Mouse (Mus musculus) heart, adult 2 months (tissue): Measurements from ENCODE around the gene Lig4. TPM values are rescaled to one million over a fixed set of nuclear protein-coding genes. Genes with fewer than 3 reads are reported as not detected.

Source experiments
- DNase-seq, 2 experiments: peaks; one replicate each; pipeline ENCODE4 v3.0.0; 2021
- H3K27ac ChIP-seq: fragments of 200-600 bp; 2 replicates; pipeline ENCODE4 v1.8.1; 2022
- H3K27me3 ChIP-seq: fragments of 200-500 bp; 2 replicates; pipeline ENCODE4 v1.6.1; 2012; ENCODE audit warnings: mild to moderate bottlenecking, low read length, inconsistent platforms, mixed read lengths; ENCODE audit not compliant: control insufficient read depth, insufficient read depth
- H3K36me3 ChIP-seq: fragments of 200-500 bp; 2 replicates; pipeline ENCODE4 v1.6.1; 2012; ENCODE audit warnings: low read length, inconsistent platforms; ENCODE audit not compliant: control insufficient read depth, insufficient read depth
- H3K4me1 ChIP-seq: fragments of 200-500 bp; 2 replicates; pipeline ENCODE4 v1.6.1; 2011; ENCODE audit warnings: low read length; ENCODE audit not compliant: control insufficient read depth, insufficient read depth
- H3K4me3 ChIP-seq: fragments of 200-600 bp; 2 replicates; pipeline ENCODE4 v1.8.1; 2022
- H3K79me2 ChIP-seq: fragments of 200-500 bp; replicated peaks from 2 replicates; pipeline ENCODE4 v1.6.1; 2012; ENCODE audit warnings: mild to moderate bottlenecking, inconsistent platforms, low read length, moderate library complexity, mixed read lengths; ENCODE audit not compliant: control insufficient read depth, insufficient read depth
- H3K9ac ChIP-seq: fragments of 200-500 bp; 2 replicates; pipeline ENCODE4 v1.6.1; 2012; ENCODE audit warnings: low read depth, mild to moderate bottlenecking, control low read depth, inconsistent platforms, low read length, mixed read lengths
- CTCF ChIP-seq: fragments of 200-600 bp; IDR thresholded peaks from 2 replicates; pipeline ENCODE4 v1.8.1; 2022; ENCODE audit warnings: antibody characterized with exemption, mild to moderate bottlenecking, moderate library complexity
- EP300 ChIP-seq: fragments of 200-500 bp; IDR thresholded peaks from 2 replicates; pipeline ENCODE4 v1.6.1; 2011; ENCODE audit warnings: low read depth, low read length, control low read depth; ENCODE audit not compliant: insufficient read depth
- POLR2A ChIP-seq: fragments of 200-500 bp; IDR thresholded peaks from 2 replicates; pipeline ENCODE4 v1.6.1; 2011; ENCODE audit warnings: mild to moderate bottlenecking, low read depth, low read length, control low read depth; ENCODE audit not compliant: insufficient read depth
- WGBS: fragments of 180-500 bp; shearing (Covaris S2); methylation state at CpG from one replicate; pipeline ENCODE4 v1.1.7; 2018; 5-methylcytosine and 5-hydroxymethylcytosine counted together
- intact Hi-C: fragments of 180-260 bp; cut with DNase I; formaldehyde crosslinking; loops from one replicate; pipeline ENCODE4 v1.15.1; 2025
- long read RNA-seq: library from polyadenylated mRNA; stranded (forward); transcript quantifications from one replicate; pipeline ENCODE4 v2.0.0, GENCODE M21; 2021
- polyA plus RNA-seq: library from polyadenylated mRNA; depleted of rRNA; stranded (reverse); fragments of >200 nt; gene quantifications from 2 replicates; pipeline ENCODE4 v1.2.3, GENCODE M21; 2012; rRNA removed
- total RNA-seq, 2 experiments: library from RNA; stranded (reverse); gene quantifications; 2 replicates each; pipeline ENCODE4 v1.2.3; 2021

The Lig4 gene
- 1 to 10 TPM; 4.7 to 5.3 TPM for total RNA-seq
- 1.5 and 3.0 TPM in 2 replicates for polyA plus RNA-seq
- long read RNA-seq, full-length matches to known transcripts, result 1 of 4 reads
- long read RNA-seq, partial matches to known transcripts, result 0 of 4 reads
- long read RNA-seq, other reads (novel, unspliced or antisense), result 3 of 4 reads

DNA sequence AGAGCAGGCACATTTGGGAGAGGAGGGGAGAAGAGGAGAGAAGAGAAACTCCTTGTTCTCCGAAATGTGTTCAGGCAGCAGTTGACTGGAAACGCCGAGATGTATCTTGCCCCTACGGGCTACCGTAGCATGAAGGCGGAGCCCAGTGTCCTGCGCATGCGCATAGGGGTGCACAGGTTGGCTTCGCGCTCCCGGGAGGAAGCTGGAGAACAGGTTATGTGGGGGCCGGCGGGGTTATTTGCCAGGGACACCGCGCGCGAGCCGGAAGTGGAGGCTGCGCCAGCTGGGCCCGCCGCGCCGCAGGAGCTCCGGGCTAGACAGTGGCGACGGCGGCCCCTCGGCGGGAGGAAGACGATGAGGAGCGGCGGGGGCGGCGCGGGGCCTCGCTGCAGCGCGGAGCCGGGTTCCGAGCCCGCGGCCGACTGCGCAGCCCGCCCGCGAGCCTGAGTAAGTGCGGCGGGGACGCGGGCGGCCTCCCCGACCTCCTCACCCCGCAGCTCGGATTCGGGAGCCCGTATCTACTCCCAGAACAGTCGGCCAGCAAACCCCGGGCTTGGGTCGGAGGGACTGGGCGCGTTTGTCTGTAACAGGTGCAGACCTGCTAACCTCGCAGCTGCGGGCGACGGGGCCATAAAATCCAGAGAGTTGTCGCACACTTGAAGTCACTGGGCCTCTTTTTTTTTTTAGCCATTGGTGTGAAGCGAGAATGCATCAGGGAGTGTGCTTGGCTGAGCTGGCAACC is at the start of gene Lig4, which contains the start of gene Abhd13:
Lig4 (minus strand) TSS at position 114 of the 742 bp plus-strand sequence.
Abhd13 (plus strand) TSS at position 135 of the 742 bp plus-strand sequence.
- H3K27ac ChIP-seq, result peak within 1 kb of the TSS; percentile 90
- TF ChIP-seq CTCF (no peak), EP300 (peak; percentile 76; the same call in 1 of the 2 replicates), POLR2A (peak; percentile 68)
- DNase-seq, result peak; percentile 98 to 100
- H3K9ac ChIP-seq, result peak within 1 kb of the TSS; percentile 89
- H3K79me2 ChIP-seq, result peaks cover 2% of the 10 kb centered on the region
- H3K4me3 ChIP-seq, result peak within 1 kb of the TSS; percentile 82
- peaks cover 8% of the 10 kb centered on the region for H3K4me1 ChIP-seq
- WGBS, result under 1% methylated on average over 68 of the region's 68 CpGs
- peaks cover 4% of the 10 kb centered on the region; the same call in 1 of the 2 replicates for H3K36me3 ChIP-seq
- intact Hi-C loops, result loop anchor here (5.0 kb wide), 3 partner anchors 65 to 410 kb away; no protein-coding TSS in a partner anchor
- no peaks in the 10 kb centered on the region for H3K27me3 ChIP-seq

DNA sequence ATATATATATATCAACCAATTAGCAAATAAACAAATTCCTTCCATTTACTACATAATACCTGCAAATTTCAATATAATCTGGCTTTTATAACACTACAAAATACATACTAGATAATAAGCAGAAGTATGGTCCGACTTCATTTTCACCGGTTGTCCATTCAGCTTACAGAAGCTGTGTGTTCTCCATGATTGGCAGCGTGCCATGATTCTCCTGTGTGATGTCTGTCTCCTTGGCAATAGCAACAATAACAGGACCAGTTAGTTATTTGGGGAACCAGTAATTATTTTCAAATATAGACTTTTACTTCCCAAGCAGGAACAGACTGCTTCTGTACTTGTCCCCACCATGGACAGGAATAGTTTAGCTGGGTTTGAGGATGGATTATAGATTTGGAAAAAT is 39.7 kb upstream of the Lig4 start:
- WGBS, result 34% methylated on average over 3 of the region's 3 CpGs
- no peak for TF ChIP-seq CTCF
- TF ChIP-seq EP300, result no peak
- no peak for TF ChIP-seq POLR2A
- DNase-seq, result peak in 1 of 2 experiments; percentile 26
- intact Hi-C loops, result no loop called here
- H3K27ac ChIP-seq, result no peak overlapping the region
- H3K79me2 ChIP-seq, result no peaks in the 10 kb centered on the region
- H3K4me1 ChIP-seq, result no peaks in the 10 kb centered on the region
- H3K27me3 ChIP-seq, result no peaks in the 10 kb centered on the region
- H3K4me3 ChIP-seq, result no peak overlapping the region
- no peak overlapping the region for H3K9ac ChIP-seq
- H3K36me3 ChIP-seq, result no peaks in the 10 kb centered on the region

GRCm38 (mm10) chr8:10016252-10016651 is 38.8 kb upstream of the Lig4 start:
- WGBS, result 72% methylated on average over 1 of the region's 1 CpGs
- no peak overlapping the region for H3K4me3 ChIP-seq
- TF ChIP-seq EP300 (no peak), POLR2A (no peak), CTCF (no peak)

DNA sequence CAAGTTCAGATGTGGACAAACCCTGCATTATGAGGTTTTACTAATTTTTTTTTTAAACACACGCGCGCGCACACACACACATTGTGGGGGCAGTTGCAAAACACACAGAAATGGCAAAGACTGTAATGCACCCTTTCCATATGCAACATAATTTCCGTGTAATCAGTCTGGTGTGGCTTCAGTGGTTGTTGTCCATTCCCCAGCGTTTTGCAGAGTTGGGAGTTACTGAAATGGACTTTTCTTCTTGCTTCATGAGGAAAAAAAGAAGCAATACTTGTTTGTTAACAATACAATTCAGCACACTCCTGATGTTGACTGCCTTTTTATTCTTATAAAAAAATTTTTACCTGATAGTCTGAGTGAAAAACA is 30.2 kb upstream of the Lig4 start:
- no peaks in the 10 kb centered on the region for H3K27me3 ChIP-seq
- no peaks in the 10 kb centered on the region for H3K79me2 ChIP-seq
- H3K36me3 ChIP-seq, result no peaks in the 10 kb centered on the region
- no peak for DNase-seq
- H3K4me3 ChIP-seq, result no peak overlapping the region
- 36% methylated on average over 6 of the region's 6 CpGs for WGBS
- TF ChIP-seq CTCF (no peak), POLR2A (no peak), EP300 (no peak)
- no peak overlapping the region for H3K9ac ChIP-seq
- no peaks in the 10 kb centered on the region; the same call in 1 of the 2 replicates for H3K4me1 ChIP-seq
- no peak overlapping the region for H3K27ac ChIP-seq
- intact Hi-C loops, result no loop called here

More at GRCm38 (mm10) chr8:10016252-10016651, 38.8 kb upstream of the Lig4 start:
- no peaks in the 10 kb centered on the region for H3K79me2 ChIP-seq
- H3K27me3 ChIP-seq, result no peaks in the 10 kb centered on the region
- intact Hi-C loops, result no loop called here
- H3K4me1 ChIP-seq, result no peaks in the 10 kb centered on the region
- no peak overlapping the region for H3K27ac ChIP-seq
- no peak for DNase-seq
- H3K36me3 ChIP-seq, result no peaks in the 10 kb centered on the region
- no peak overlapping the region for H3K9ac ChIP-seq

- intact Hi-C loops, result no loop called here
- H3K9ac ChIP-seq, result peak overlapping the region; percentile 22
- H3K36me3 ChIP-seq, result no peaks in the 10 kb centered on the region
- H3K79me2 ChIP-seq, result no peaks in the 10 kb centered on the region
- no peaks in the 10 kb centered on the region; the same call in 1 of the 2 replicates for H3K4me1 ChIP-seq
- DNase-seq, result peak; percentile 35 to 36
- no peaks in the 10 kb centered on the region for H3K27me3 ChIP-seq
- H3K27ac ChIP-seq, result no peak overlapping the region
- no peak for TF ChIP-seq POLR2A
- TF ChIP-seq CTCF, result no peak
- no peak for TF ChIP-seq EP300
- H3K4me3 ChIP-seq, result peak overlapping the region; percentile 38
- 6% methylated on average over 29 of the region's 29 CpGs for WGBS
These were observed 29.6 kb upstream of the Lig4 start for GRCm38 (mm10) chr8:10006986-10007659.
